Mouse (Mus musculus) megakaryocyte, embryonic 14.5 days (primary cell): ENCODE results near the gene 1700123O20Rik. TPM values are rescaled to one million over a fixed set of nuclear protein-coding genes. Genes with fewer than 3 reads are reported as not detected.

ENCODE experiments used
- H3K27me3 ChIP-seq: replicated peaks from 2 replicates; pipeline ENCODE3; 2012; ENCODE audit warnings: inconsistent platforms
- H3K36me3 ChIP-seq: replicated peaks from 2 replicates; pipeline ENCODE3; 2012; ENCODE audit warnings: low read length, inconsistent platforms, mixed read lengths
- H3K4me1 ChIP-seq: 2 replicates; pipeline ENCODE4 v1.6.1; 2012; ENCODE audit warnings: inconsistent platforms
- H3K4me3 ChIP-seq: replicated peaks from 2 replicates; pipeline ENCODE3; 2012; ENCODE audit warnings: moderate library complexity, mild to moderate bottlenecking, inconsistent platforms
- H3K9me3 ChIP-seq: 2 replicates; pipeline ENCODE4 v1.6.1; 2012; ENCODE audit warnings: inconsistent platforms
- FLI1 ChIP-seq: IDR thresholded peaks from 2 replicates; pipeline ENCODE4 v1.6.1; 2012; ENCODE audit warnings: low read length, inconsistent platforms, mixed read lengths
- GATA1 ChIP-seq: IDR thresholded peaks from 3 replicates; pipeline ENCODE4 v1.6.1; 2012; ENCODE audit warnings: mixed read lengths, low read length, inconsistent platforms, borderline replicate concordance
- polyA plus RNA-seq: library from polyadenylated mRNA; stranded (reverse); fragments of >175 nt; gene quantifications from 2 replicates; pipeline ENCODE4 v1.2.3, GENCODE M21; 2012; ENCODE audit warnings: low replicate concordance; ENCODE audit not compliant: insufficient read depth

The 1700123O20Rik gene
- polyA plus RNA-seq, 1 experiment: 28.9 TPM

- Histone ChIP-seq H3K36me3 (peaks cover 98% of the 10 kb centered on the region), H3K4me3 (no peak overlapping the region), H3K9me3 (no peaks in the 10 kb centered on the region), H3K27me3 (no peaks in the 10 kb centered on the region), H3K4me1 (peaks cover 46% of the 10 kb centered on the region)
- TF ChIP-seq GATA1: no peak
- no peak for TF ChIP-seq FLI1
Measured at GRCm38 (mm10) chr14:54646898-54647636, 38.9 kb upstream of the 1700123O20Rik start.

DNA sequence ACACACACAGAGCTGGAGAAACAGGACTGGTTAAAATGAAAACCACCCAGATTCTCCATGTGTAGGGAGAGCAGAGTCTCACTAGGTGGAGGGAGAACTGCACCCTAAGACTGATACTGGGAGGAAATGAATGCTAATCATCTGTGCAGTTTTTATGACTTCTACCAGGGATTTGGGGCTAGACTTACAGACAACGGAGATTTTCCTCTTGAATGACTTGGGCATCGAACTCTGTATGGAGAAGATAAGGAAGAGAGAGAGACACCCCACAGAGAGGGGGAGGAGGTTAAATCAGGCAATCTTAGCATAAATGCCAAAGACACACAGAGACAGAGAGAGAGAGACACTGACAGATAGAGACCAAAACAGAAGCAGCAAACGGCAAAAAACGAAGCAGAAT lies 38.1 kb upstream of the 1700123O20Rik start:
- peaks cover 46% of the 10 kb centered on the region for H3K4me1 ChIP-seq

DNA sequence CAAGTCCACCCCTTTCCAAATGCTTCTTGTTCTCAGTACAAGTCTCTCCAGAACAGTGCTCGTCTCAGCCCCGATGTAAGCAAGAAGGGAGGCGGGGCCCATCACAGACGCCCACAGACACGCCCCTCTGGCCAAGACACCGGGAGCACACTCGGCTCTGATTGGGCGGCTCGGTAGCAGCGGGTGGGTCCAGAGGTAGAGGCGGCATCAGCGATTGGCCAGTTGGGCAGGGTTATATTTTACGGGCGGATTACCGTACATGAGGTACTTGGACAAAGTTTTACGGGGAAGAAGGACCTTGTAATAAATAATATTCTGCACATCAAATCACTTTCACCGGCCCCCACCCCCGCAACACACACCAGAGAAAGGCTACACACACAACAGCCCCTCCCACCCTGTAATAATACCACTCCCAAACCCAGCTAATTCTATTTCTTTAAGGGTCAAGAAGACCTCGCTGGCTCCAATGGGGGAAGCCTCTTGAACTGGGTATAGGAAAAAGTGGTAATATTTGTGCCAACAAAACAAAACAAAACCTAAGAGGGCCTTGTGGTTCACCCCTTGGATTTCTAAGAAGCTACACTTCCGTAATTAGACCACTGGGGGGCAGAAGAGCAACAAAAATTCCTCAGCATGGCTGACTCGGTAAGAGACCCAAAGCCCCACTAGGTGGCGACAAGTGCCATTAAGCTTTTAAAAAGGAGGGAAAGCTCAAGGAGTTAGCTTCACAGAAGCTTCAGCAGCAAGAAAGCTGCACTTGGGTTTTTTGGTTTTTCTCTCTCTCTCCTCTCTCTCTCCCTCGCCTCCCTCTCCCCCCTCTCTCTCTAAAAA lies 35.2 kb upstream of the 1700123O20Rik start:
- H3K4me3 ChIP-seq: no peak overlapping the region
- no peaks in the 10 kb centered on the region for H3K9me3 ChIP-seq
- no peaks in the 10 kb centered on the region for H3K27me3 ChIP-seq
- TF ChIP-seq GATA1: no peak
- TF ChIP-seq FLI1: no peak
- peaks cover 76% of the 10 kb centered on the region for H3K36me3 ChIP-seq
- H3K4me1 ChIP-seq: peaks cover 54% of the 10 kb centered on the region

More for the DNA sequence above, 38.1 kb upstream of the 1700123O20Rik start:
- peaks cover 95% of the 10 kb centered on the region for H3K36me3 ChIP-seq
- no peaks in the 10 kb centered on the region for H3K9me3 ChIP-seq
- no peak for TF ChIP-seq FLI1
- no peak for TF ChIP-seq GATA1
- no peaks in the 10 kb centered on the region for H3K27me3 ChIP-seq
- no peak overlapping the region for H3K4me3 ChIP-seq

DNA sequence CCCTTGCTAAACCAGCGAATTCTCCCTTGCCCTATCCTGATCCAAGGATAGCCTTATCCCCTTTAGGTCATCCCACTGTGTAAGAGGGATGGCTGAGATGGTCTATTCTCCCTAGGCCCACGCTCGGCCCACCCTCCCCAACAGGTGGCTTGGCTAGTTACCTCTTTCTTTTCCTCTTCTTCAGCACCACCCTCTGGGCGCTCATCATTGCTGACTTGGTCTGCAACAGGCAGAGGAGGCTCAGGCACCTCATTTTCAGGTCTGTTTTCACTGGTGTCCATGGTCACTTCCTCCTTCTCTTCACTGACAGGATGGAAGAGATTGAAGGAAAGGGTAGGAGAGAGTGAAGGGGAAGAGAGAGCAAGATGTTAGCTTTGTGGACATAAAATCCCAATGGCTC lies 34.5 kb upstream of the 1700123O20Rik start:
- Histone ChIP-seq H3K9me3 (no peaks in the 10 kb centered on the region), H3K4me1 (peaks cover 54% of the 10 kb centered on the region), H3K27me3 (no peaks in the 10 kb centered on the region), H3K36me3 (peaks cover 76% of the 10 kb centered on the region), H3K4me3 (no peak overlapping the region)
- TF ChIP-seq GATA1 (no peak), FLI1 (no peak)

- no peaks in the 10 kb centered on the region for H3K9me3 ChIP-seq
- peaks cover 54% of the 10 kb centered on the region for H3K4me1 ChIP-seq
- TF ChIP-seq GATA1 (no peak), FLI1 (no peak)
- H3K27me3 ChIP-seq: no peaks in the 10 kb centered on the region
- peaks cover 76% of the 10 kb centered on the region for H3K36me3 ChIP-seq
- peak overlapping the region; percentile 94 for H3K4me3 ChIP-seq
Measured at GRCm38 (mm10) chr14:54652787-54653186, 33.2 kb upstream of the 1700123O20Rik start.

DNA sequence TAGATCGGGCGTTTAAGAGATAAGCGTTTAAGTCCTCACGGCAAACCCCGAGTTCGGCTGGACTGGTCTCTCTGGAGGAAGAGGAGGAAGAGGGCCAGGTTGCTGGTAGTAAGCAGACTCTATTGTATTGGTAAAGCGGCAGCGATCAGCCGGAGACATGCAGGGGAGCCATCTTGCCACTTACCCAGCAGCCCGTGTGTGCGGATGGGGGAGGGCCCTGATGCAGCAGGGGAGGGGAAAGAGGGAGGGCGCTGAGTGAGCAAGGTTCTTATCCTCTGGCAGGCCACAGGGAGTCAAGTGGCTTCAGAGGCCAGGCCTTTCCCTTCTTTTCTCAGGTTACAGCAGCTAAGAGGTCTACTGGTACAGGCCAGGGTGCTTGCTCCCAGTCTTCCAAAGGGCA lies 32.5 kb upstream of the 1700123O20Rik start:
- peak overlapping the region; percentile 94 for H3K4me3 ChIP-seq
- no peaks in the 10 kb centered on the region for H3K9me3 ChIP-seq
- peaks cover 48% of the 10 kb centered on the region for H3K4me1 ChIP-seq
- H3K27me3 ChIP-seq: no peaks in the 10 kb centered on the region
- peaks cover 76% of the 10 kb centered on the region for H3K36me3 ChIP-seq
- TF ChIP-seq GATA1: no peak
- no peak for TF ChIP-seq FLI1

DNA sequence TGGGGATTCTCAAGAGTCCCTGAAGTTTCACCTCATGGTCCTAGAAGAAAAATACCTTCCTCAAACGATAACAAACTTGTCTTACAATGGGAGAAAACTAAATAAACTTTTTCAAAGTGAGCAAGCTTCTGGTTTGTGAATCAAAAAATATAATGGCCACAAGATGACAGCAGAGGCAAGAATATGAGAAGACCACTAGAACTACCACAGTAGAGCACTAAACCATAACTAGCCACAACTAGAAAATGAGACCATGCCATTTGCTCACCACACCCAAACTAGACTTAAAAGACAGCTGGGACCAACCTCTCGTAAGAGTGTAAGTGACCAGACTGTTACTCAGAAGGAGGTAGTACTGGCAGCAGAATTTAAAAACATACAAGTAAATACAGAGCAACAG lies 26.0 kb upstream of the 1700123O20Rik start:
- Histone ChIP-seq H3K36me3 (peaks cover 95% of the 10 kb centered on the region), H3K27me3 (no peaks in the 10 kb centered on the region), H3K4me1 (no peaks in the 10 kb centered on the region), H3K4me3 (no peak overlapping the region), H3K9me3 (no peaks in the 10 kb centered on the region)
- TF ChIP-seq FLI1 (no peak), GATA1 (no peak)

DNA sequence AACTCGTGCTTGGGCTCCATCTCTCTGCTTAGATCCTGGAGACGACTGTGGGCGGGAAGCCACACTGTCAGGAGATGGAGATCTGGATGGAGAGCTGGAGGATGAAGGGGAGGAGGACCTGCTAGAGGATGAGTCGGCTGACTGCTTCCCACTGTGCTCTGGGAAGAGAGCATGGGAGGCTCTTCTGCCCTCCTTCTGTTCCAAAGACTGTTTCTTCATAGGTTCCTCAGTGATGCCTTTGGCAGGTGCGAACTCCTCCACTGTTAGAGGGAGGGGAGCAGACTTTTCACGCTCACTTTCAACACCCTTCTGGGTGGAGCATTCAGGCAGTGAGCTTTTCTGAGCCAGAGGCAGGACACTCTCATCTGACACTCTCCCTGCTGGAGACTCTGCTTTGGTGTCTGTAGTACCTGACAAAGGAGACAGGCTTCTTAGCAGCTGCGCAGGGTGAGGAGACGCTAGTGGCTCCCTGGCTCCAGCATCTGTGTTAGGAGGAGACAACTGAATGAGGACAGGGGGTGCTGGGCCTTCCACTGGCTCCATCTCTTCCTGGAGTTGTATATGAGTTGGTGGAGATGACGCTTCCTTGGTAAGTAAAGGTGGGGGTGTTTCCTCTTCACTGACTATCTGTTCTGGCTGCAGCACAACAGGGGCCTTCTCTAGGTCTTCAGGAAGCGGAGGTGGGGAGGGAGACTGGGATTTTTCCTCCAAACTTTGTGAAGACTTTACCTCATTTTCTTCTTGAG lies 21.4 kb upstream of the 1700123O20Rik start:
- Histone ChIP-seq H3K27me3 (no peaks in the 10 kb centered on the region), H3K36me3 (peaks cover 95% of the 10 kb centered on the region), H3K9me3 (no peaks in the 10 kb centered on the region), H3K4me1 (no peaks in the 10 kb centered on the region), H3K4me3 (no peak overlapping the region)
- no peak for TF ChIP-seq GATA1
- no peak for TF ChIP-seq FLI1

GRCm38 (mm10) chr14:54669381-54669780 lies 16.6 kb upstream of the 1700123O20Rik start:
- peaks cover 89% of the 10 kb centered on the region for H3K36me3 ChIP-seq

More at GRCm38 (mm10) chr14:54669381-54669780, 16.6 kb upstream of the 1700123O20Rik start:
- TF ChIP-seq GATA1 (no peak), FLI1 (no peak)
- Histone ChIP-seq H3K4me3 (no peak overlapping the region), H3K9me3 (no peaks in the 10 kb centered on the region), H3K27me3 (no peaks in the 10 kb centered on the region), H3K4me1 (no peaks in the 10 kb centered on the region)
